Mouse (Mus musculus) left cerebral cortex, adult 18-20 months (tissue): ENCODE results near the gene Cers1. TPM values are rescaled to one million over a fixed set of nuclear protein-coding genes. Genes with fewer than 3 reads are reported as not detected.

Experiments used
- DNase-seq, 2 experiments: peaks; one replicate each; pipeline ENCODE4 v3.0.0; 2021 to 2022; ENCODE audit warnings: low spot score in 2 of 2, mixed read lengths in 1 of 2
- long read RNA-seq, 2 experiments: library from polyadenylated mRNA; stranded (forward); transcript quantifications; one replicate each; pipeline ENCODE4 v2.0.0; 2021
- total RNA-seq, 2 experiments: library from RNA; stranded (reverse); gene quantifications; 2 replicates each; pipeline ENCODE4 v1.2.3; 2021

The Cers1 gene
- total RNA-seq = 10 to 100 TPM; 86.4 to 94.3 TPM
- long read RNA-seq, experiment 1, transcript Cers1-203 (8 exons, 2,728 nt) = major isoform, 235 of 274 reads
- long read RNA-seq, experiment 1, partial matches to known transcripts = 14 of 274 reads
- long read RNA-seq, experiment 1, other reads (novel, unspliced or antisense) = 25 of 274 reads
- long read RNA-seq, experiment 2, transcript Cers1-203 (8 exons, 2,728 nt) = major isoform, 183 of 200 reads
- long read RNA-seq, experiment 2, partial matches to known transcripts = 8 of 200 reads
- long read RNA-seq, experiment 2, other reads (novel, unspliced or antisense) = 9 of 200 reads

DNA sequence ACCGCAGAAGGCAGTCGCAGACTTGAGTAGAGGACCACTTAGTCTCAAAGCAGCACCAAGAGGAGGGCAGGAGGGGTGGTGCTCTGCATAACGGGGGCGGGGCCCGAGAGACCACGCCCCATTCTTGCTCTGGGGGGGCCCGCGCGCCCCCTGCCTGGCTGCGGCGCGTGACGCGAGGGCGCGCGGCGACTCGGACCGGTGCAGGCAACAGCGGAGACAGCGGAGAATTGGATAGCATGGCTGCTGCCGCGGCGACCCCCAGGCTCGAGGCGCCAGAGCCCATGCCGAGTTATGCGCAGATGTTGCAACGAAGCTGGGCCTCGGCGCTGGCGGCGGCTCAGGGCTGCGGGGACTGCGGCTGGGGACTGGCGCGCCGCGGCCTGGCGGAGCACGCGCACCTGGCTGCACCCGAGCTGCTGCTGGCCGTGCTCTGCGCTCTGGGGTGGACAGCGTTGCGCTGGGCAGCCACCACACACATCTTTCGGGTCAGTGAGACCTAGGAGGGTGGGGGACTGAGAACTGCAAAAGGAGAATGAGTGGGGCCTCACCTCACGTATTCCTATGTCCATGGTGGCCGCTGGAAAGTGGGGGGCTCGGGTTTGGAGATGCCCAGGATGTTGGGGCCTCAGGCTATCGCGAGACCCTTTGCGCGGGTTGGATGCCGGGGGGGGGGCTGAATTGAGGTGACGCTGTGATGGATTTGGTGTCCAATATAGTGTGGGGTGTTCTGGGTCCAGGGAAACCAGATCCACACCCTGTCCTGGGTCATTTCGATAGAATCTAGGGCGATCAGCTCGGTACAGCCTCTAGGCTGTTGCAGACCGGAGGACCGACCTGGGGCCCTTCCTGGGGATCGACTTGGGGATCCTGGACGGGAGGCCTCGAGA is at the start of gene Cers1:
Gene Cers1, plus strand, starts transcription at position 152 of the 887 bp plus-strand sequence.
- DNase-seq = peak; percentile 69 to 84

DNA sequence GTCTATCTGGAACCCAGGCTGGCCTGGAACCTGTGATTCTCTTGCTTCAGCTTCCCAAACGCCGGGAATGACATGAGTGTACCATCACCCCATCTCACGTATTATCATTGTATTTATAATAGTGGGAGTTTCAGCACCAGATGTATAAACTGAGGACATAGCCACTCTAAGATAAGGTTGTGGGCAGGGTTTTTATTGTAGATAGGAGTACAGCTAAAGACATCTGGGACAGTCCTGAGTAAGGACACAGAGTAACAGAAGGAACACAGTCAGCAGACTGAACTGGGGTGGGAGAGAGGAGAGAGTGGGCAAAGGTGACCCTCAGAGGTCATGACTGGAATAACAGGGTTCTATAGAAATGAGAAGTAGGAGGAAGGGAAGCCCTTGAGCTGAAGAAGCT is 47.9 kb upstream of the Cers1 start:
- no peak for DNase-seq

DNA sequence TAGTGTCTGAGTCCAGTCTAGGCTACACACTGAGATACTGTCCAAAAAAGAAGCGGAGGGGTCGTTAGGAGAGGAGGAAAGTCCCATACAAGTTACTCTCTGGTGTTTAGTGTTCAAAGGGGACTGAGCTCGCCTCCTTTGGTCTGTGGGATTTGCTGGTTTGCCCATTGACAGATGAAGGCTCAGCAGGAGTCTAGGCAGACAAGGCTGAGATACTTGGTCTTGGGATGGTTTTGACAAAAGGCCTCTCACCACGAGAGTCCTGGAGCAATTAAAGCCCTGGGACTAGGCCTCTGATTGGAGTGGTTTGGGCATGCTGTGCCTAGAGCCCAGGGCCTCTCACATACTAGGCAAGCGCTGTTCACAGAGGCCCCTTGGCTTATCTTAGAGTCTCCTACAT is 47.3 kb upstream of the Cers1 start:
- DNase-seq = no peak

DNA sequence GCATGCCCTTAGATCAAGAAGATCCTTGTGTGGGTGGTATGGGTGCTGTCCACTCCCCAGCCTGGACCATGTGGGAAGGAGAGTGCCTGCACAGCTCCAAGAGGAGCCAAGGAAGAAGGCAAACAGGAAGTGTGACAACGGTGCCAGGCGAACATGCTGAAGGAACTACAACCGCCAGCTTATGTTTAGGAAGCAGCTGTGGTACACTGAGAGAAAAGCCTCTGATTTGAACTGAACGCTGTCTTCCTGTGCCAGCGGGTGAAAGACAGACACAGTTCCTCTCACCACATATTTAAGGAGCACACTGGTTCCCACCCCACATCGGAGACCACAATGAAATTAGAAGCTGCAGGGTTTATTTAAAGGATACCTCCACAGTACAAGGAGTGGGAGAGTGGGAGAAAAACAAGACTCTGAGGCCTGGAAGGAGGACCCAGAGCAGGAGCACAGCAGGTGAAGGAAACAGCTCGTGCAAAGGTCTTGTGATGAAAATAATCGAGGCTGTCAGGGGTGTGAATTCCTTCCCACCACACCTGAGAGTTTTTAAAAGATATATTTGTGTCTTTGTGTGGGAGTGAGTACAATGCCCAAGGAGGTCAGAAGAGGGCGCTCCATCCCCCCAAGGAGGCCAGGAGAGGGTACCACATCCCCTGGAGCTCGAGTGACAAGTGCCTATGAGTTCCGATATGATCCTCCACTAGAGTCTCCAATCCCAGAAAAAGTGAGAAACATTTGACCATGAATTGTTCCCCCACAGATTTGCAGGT is 46.6 kb upstream of the Cers1 start:
- peak; percentile 26 to 31 for DNase-seq

DNA sequence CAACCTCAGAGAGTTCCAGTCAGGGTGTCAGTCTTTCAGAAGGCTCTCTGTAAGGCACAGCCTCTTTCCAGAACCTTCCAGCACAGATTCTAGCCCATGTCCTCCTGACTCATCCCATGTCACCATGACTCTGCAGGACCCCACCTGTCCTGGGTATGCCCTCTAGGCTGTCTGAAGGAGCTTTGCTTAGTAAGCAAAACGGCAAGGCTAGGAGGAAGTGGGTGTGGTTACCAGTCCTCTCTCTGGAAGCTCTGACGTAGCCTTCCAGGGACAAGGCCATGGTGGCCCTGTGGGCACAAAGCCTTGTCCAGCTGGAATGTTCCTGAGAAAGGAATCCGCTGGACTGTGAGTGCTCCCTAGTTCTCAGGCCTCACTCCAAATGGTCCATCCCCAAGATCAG is 42.6 kb upstream of the Cers1 start:
- DNase-seq = no peak

DNA sequence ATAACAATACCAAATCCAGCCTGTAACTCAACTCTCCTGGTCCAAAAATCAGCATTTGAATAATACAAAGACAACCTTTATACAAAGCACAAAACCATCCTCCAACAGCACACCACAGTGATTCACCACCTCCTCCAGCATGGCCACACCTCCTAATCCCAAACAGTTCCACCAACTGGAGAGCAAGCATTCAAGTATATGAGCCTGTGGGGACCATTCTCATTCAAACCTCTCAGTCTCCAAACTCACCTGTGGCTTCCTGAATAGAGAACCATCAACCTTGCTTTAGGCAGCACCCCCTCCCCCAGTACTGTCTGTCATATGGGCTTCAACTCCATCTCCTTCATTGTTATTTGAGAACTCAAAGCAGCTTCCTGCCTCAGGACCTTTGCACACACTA is 41.2 kb upstream of the Cers1 start:
- DNase-seq = no peak

DNA sequence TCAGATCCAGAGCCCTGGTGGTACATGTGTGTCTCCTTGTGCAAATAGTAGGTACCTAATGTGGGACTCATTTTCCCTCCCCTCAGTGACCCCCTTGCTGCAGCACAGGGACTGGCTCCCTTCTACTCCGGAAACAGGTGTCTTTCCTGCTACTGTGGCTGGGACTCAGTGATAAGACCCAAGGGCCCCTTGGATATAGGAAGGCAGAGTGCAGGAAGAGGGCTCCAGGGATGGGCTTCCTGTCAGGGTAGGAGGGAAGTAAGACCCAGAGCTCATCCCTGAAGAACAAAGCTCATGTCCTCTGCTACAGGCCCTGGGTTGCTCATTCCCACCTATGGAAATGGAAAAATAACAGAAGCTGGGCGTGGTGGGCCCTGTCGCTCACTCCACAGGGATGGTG is 39.1 kb upstream of the Cers1 start:
- no peak for DNase-seq

DNA sequence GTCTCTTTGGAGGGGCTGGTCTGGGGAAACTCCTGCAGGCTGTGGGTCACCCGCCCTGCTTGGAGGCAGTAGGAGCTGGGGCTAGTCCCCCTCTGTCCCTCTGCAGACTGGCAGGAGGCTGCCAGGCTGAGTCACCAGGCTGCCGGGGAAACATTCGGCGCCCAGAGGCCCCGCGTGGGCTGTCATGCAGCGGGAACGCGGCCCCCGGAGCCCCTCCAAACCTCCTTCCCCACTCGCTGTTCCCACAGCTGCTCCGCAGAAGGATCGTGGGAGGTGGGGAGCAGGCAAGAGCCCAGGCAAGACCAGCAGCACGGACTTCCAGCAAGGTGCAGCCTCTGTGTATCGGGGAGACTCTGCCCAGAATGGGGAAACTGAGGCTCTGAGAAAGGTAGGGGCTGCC is 37.4 kb upstream of the Cers1 start:
- peak; percentile 34 to 61 for DNase-seq

DNA sequence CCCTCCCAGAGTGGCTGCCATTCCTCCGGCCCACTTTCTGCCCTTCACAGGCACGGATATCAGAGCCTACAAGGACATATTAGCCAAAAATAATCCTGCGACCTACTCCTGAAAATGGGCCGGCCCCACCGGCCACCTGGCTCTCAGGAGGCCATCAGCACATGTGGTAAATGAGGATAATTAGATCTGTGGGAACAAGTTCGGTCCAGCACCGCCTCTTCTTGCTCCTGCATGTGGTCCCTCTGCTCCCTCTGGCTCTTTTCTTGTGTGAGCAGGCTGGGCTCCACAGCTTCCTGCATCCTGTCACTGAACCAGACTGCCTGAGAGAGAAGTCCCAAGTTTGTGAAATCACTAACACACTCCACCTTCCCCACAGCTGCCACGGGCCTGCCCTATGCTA is 36.3 kb upstream of the Cers1 start:
- no peak for DNase-seq

DNA sequence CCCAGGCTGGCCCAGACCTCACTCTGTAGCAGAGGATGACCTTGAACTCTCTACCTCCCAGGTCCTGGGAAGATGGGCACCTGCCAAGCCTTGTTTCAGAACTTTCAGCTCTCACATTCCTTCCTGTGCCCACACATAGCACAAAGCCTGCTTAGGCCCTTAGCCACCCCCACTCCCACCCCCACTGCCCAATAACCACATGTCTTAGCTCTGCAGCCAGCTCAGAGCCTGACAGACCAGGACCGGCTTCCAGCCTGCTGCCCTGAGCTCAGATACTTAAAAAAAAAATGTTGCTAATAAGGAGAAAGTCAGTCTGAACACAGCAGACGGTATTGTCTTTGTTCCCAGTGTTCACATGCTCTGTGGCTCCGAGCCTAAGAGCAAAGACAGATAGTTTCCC is 34.6 kb upstream of the Cers1 start:
- DNase-seq = no peak

DNA sequence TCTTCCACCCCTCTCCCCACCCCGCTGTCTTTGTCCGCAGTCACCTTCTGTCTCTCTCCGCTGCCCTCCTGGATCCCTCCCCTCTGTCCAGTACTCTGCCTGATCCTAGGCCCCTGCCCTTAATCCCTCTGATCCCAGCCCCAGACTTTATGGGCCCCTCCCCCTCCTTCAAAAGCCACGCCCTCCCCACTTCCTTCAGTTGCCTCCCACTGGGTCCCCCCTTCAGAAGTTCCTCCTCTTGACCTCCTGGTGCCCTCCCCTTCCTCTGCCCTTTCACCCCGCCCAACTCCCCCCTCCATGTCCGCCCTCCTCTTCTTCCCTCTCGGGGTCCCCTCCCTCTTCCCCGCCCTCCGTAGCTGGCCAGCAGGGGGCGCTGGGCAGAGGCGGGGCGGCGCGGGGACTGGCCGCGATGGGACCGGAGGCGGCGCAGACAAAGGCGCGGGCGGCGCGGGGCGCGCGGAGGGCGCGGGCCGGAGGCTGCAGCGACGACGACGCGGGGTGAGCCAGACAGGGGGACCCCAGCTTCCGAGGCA is 32.9 kb upstream of the Cers1 start, which contains the start of gene Homer3:
Gene Homer3, plus strand, starts transcription at position 225 of the 533 bp plus-strand sequence.
- DNase-seq = peak; percentile 70 to 74

DNA sequence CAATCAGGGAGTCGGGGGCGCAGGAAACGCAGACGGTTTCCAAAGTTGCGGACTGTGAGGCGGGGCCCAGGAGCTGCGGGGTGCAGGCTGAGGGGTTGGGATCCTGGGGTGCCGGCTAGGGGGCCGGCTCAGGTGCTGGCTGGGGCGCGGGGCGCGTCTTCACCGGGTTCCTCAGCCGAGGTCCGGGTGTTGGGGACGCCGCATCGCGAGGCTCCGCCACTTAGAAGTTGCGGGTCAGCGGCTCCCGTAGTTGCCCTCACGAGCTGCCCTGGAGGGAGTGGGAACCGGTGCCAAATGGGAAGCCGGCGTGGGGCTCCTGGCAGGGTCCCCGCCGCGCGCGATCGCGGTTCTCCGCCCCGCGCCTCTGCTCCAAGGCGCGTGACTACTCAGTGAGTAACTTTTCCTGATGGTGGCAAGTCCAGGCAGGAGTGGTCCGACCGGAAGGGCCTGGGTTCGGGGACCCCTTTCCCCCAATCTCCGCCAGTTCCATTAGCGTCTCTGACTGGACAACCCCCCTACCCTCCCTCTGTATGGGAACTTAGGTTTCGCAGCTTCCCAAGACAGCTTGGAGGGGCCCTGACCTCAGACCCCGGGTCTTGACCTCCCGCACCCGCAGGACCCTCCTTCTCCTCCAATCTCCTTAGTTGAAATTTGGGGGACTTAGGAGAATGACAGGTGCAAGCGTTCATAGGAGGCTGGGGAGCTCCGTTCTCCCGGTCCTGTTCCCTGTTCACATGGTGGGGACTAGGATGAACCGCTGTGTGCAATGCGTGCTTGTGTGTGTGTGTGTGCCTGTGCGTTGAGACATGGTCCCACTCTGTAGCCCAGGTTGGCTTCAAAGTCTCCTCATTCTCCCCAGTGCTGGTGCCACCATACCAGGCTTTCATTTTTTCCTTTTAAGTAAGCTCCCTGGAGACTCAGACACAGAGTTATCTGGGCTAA is 32.2 kb upstream of the Cers1 start:
- peak in 1 of 2 experiments; percentile 14 for DNase-seq

DNA sequence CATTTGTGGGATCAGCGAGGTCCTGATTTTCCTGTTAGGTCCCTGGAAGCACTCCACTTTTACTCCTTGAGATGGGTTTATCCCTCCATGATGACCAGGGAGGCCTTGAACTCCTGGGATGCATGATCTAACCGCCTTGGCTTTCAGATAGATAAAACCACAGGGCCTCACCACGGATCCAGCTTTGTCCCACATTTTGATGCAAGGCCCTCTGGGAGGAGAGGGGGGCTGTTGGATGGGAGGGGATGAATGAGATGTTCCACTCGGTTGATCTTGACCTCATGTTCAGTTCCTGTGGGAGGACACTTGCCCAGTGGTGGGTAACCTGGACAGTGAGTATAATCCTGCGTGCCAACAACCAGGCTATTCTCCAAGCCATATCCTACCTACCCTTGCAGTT is 31.2 kb upstream of the Cers1 start:
- DNase-seq = no peak

DNA sequence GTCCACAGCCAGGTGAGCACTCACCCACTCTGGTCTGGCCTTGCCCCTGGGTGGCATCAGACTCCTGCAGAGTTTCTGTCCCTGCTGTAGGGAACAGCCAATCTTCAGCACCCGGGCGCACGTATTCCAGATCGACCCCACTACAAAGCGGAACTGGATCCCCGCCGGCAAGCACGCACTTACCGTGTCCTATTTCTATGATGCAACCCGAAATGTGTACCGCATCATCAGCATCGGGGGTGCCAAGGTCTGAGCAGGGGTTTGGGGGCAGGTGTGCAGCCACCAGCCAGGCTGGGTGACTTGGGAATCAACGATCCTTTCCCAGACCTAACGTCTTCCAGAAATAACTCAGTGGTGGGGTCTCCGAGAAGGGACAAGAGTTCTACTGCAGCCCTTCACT is 30.3 kb upstream of the Cers1 start:
- DNase-seq = no peak

DNA sequence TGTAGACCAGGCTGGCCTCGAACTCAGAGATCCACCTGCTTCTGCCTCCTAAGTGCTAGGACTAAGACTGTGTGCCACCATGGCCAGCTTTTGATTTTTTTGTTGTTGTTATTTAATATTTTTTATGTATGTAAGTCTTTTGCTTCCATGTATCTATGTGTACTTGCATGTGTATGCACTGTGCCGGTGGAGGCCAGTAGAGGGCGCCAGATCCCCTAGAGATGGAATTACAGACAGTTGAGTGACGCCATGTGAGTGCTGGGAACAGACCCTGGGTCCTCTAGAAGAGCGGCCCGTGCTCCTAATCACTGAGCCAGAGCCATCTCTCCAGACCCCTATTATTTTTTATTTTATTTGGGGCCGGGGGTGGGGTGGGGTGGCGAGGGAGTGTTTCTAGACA is 28.8 kb upstream of the Cers1 start:
- DNase-seq = no peak

DNA sequence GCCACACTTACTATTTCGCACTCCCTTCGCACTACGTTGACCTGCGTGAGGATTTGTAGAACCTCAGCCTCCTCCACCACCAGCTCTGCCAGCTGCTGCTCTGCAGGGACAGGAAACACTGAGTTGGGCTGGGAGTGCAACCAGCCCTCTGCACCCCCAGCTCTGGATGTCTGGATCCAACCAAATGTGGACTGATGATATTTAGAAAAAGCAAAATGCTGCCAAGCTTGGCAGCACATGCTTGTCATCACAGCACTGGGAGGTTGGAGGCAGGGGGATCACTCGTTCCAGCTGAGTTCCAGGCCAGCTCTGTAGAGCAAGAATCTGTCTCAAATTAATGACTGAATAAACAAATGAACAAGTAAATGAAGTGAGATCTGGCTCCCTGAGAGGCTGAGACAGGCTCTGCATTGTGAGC is 21.6 kb upstream of the Cers1 start:
- no peak for DNase-seq

DNA sequence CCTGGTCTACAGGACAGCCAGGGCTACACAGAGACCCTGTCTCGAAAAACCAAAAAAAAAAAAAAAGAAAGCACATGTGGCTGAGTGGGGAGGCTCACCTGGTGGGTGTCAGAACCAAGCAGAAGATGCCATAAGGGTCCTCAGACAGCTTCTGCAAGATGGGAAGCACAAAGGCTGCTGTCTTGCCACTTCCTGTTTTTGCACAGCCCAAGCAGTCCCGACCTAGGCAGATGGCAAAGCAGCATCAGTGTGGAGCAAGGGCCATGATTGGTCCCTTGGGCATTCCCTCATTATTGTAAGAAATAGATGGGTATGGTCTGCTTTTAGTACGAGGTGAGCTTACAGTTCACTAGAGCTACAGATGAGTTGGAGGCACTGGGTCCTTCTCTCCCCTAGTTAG is 14.7 kb upstream of the Cers1 start:
- no peak for DNase-seq

DNA sequence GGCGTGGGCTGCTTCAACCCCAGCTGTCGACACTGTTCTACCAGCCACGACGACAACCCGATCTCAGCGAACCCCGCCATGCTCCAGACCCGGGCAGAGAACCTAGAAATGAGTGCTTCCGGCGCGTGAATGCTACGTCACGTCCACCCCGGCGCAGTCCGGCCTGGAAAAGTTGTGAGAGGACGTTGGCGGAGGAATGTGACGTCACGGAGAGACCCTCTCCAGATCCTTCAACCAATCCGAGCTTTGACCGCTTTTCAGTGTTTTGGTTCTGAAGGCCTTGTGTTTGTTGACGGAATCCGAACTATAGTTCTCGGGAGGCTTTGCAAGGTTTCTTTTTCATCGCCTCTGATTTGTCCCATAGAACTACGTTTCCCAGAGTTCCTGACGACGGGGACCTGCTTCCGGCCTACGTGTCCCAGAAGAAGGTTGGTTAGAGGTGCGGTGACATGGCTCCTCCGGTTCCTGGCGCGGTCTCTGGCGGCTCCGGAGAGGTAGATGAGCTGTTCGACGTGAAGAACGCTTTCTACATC is 13.2 kb upstream of the Cers1 start, which contains the start of the genes Ddx49 and Cope:
Gene Ddx49, minus strand, starts transcription at position 132 of the 533 bp plus-strand sequence.
Gene Cope, plus strand, starts transcription at position 161 of the 533 bp plus-strand sequence.
- DNase-seq = peak; percentile 95 to 96

DNA sequence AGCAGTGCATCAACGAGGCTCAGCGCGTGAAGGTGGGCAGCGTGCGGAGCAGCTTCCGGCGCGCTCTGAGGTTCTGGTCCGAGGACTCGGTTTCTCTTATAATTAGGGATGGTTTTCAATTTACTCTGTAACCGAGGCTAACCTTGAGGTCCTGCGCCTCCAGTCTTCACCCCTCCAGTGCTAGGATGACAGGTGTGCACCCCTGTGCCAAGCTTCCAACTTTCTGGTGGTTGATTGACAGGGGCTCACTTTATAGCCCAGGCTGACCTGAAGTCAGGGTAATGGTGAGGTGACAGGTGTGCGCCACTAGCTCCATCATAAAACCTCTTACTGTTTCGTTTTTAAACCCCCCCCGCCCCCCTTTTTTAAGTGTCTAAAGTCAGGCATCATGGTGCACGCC is 12.7 kb upstream of the Cers1 start:
- DNase-seq = no peak

DNA sequence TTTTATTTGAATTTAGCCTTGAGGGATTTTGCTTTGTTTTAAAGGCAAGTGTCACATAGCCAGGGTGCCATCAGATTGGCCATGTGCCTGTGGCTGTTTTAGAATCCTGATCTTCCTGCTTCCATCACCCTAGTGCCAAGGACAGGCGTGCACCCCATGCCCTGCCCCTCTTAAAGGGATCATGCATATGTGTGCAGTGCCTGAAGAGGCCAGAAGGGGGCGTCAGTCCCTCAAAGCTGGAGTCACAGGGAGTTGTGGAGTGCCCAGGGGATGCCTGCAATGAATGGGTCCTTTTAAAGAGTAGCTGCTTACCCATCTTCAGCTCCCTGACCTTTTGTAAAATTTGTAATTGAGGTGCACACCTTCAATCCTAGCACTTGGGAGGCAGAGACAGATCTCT is 6.3 kb upstream of the Cers1 start:
- no peak for DNase-seq
